Mouse (Mus musculus): Measurements from ENCODE around the gene Olfr1026.

Olfr1026 gene

GRCm38 (mm10) chr2:85921258-85921657 lies at the start of gene Olfr1026:
Gene Olfr1026 (plus strand): TSS chr2:85921558.
- DNase-seq = no peak

- DNase-seq = no peak
Measured at GRCm38 (mm10) chr2:85885340-85885739, 36.0 kb upstream of the Olfr1026 start, which contains the start of gene Olfr1023. Gene Olfr1023 (plus strand): TSS chr2:85885640.

- DNase-seq = no peak
Measured at GRCm38 (mm10) chr2:85904952-85905351, 16.4 kb upstream of the Olfr1026 start, which contains the start of gene Olfr1024. Gene Olfr1024 (minus strand): TSS chr2:85905052.

- no peak for DNase-seq
Measured at GRCm38 (mm10) chr2:85913197-85913596, 8.2 kb upstream of the Olfr1026 start.

- DNase-seq = no peak
Measured at GRCm38 (mm10) chr2:85914893-85915292, 6.5 kb upstream of the Olfr1026 start, which contains the start of gene Olfr1025-ps1. Gene Olfr1025-ps1 (plus strand): TSS chr2:85915193.

GRCm38 (mm10) chr2:85950137-85950536 lies 28.8 kb downstream of the Olfr1026 start, which contains the start of gene Olfr1028:
Gene Olfr1028 (plus strand): TSS chr2:85950437.
- DNase-seq = no peak

- DNase-seq = no peak
Measured at GRCm38 (mm10) chr2:85973595-85973994, 52.2 kb downstream of the Olfr1026 start, which contains the start of gene Olfr1029. Gene Olfr1029 (plus strand): TSS chr2:85973895.
